ENCODE assay signal across 7 mouse cellular contexts in the genomic region with DNA sequence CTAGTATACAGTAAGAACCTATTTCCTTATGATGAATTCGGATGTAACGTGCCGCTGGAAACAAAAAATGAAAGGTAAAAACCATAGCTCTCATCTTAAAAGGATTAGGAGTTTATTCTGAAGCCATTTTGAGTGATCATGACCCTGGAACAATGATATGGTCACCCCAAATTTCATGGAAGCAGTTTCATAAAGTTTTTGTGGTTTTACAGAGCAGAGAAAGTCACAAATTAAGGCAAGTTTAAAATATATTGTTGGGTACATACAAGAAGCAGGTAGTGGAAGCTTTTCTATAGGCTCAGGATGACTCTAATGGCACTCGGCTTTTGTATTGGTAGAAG. TPM values are rescaled to one million over a fixed set of nuclear protein-coding genes. Genes with fewer than 3 reads are reported as not detected.
A peak's percentile ranks its signal among the peaks of the same experiment; 100 is the strongest.
DNase-seq lines count a peak whose midpoint lies in the region; ATAC-seq lines count a peak whose summit lies in the region.

No protein-coding gene starts in this region.

- no peaks in the 10 kb centered on the region for H3K27me3 ChIP-seq in lung, embryonic 16.5 days (ENCODE audit: control insufficient read depth, insufficient read depth, low read depth, low read length)
- no peaks in the 10 kb centered on the region for H3K27me3 ChIP-seq in forebrain, embryonic 11.5 days (ENCODE audit: control insufficient read depth, insufficient read depth, low read length)
- no peaks in the 10 kb centered on the region for H3K27me3 ChIP-seq in liver, embryonic 11.5 days (replicated peaks; ENCODE audit: control insufficient read depth, insufficient read depth, low read length)
- H3K27me3 ChIP-seq in stomach, embryonic 15.5 days (replicated peaks), result no peaks in the 10 kb centered on the region

- peak overlapping the region; percentile 76 for H3K4me3 ChIP-seq in lung, embryonic 16.5 days (ENCODE audit: low read length)
- peak overlapping the region; percentile 53 for H3K4me3 ChIP-seq in forebrain, embryonic 11.5 days (ENCODE audit: low read depth, low read length)
- peak overlapping the region; percentile 65 for H3K4me3 ChIP-seq in liver, embryonic 11.5 days (ENCODE audit: low read depth, low read length)
- peak overlapping the region; percentile 67 for H3K4me3 ChIP-seq in stomach, embryonic 15.5 days (replicated peaks)

- peak overlapping the region; percentile 72 for H3K4me2 ChIP-seq in lung, embryonic 16.5 days (ENCODE audit: low read depth, low read length)
- peak overlapping the region; percentile 48 for H3K4me2 ChIP-seq in forebrain, embryonic 11.5 days (ENCODE audit: low read depth, low read length, severe bottlenecking)
- H3K4me2 ChIP-seq in liver, embryonic 11.5 days, result peak overlapping the region; percentile 70
- peak overlapping the region; percentile 54 for H3K4me2 ChIP-seq in stomach, embryonic 15.5 days

- DNase-seq in lung, adult 18-20 months, result no peak
- DNase-seq in forebrain, embryonic 11.5 days (ENCODE audit: low spot score), result no peak
- DNase-seq in liver, embryonic 11.5 days (ENCODE audit: low spot score), result no peak
- DNase-seq in adrenal gland, postnatal 4 days (ENCODE audit: low spot score in 2 of 2), result no peak
- no peak for DNase-seq in layer of hippocampus, postnatal 14 days (ENCODE audit: low spot score in 2 of 2)

- peaks cover 7% of the 10 kb centered on the region for H3K4me1 ChIP-seq in lung, embryonic 16.5 days (replicated peaks; ENCODE audit: control insufficient read depth, insufficient read depth, low read length)
- no peaks in the 10 kb centered on the region; the same call in 1 of the 2 replicates for H3K4me1 ChIP-seq in forebrain, embryonic 11.5 days (replicated peaks; ENCODE audit: control insufficient read depth, insufficient read depth, low read length)
- no peaks in the 10 kb centered on the region for H3K4me1 ChIP-seq in liver, embryonic 11.5 days (replicated peaks; ENCODE audit: control insufficient read depth, insufficient read depth, low read length)
- no peaks in the 10 kb centered on the region for H3K4me1 ChIP-seq in stomach, embryonic 15.5 days

- peak overlapping the region; percentile 92 for H3K9ac ChIP-seq in lung, embryonic 16.5 days (ENCODE audit: low read length)
- peak overlapping the region; percentile 84 for H3K9ac ChIP-seq in forebrain, embryonic 11.5 days (ENCODE audit: low read length)
- H3K9ac ChIP-seq in liver, embryonic 11.5 days (ENCODE audit: low read depth, low read length), result peak overlapping the region; percentile 93
- H3K9ac ChIP-seq in stomach, embryonic 15.5 days, result no peak overlapping the region

- no peak for ATAC-seq in lung, embryonic 16.5 days (ENCODE audit: low read depth)
- ATAC-seq in forebrain, embryonic 11.5 days (replicated peaks; ENCODE audit: low FRiP score), result no peak
- ATAC-seq in liver, embryonic 11.5 days (replicated peaks; ENCODE audit: low FRiP score), result no peak
- no peak for ATAC-seq in stomach, embryonic 15.5 days (ENCODE audit: insufficient read depth, low FRiP score, low read depth)

- peak overlapping the region; percentile 99 for H3K27ac ChIP-seq in lung, embryonic 16.5 days (ENCODE audit: low read length)
- peak overlapping the region; percentile 86 for H3K27ac ChIP-seq in forebrain, embryonic 11.5 days (ENCODE audit: low read depth, low read length)
- peak overlapping the region; percentile 93 for H3K27ac ChIP-seq in liver, embryonic 11.5 days (ENCODE audit: low read depth, low read length)
- H3K27ac ChIP-seq in stomach, embryonic 15.5 days, result peak overlapping the region; percentile 97

- 17% methylated on average over 4 of the region's 4 CpGs for WGBS in lung, embryonic 16.5 days
- 30% methylated on average over 4 of the region's 4 CpGs for WGBS in forebrain, embryonic 11.5 days
- WGBS in liver, embryonic 11.5 days, result 19% methylated on average over 4 of the region's 4 CpGs
- 23% methylated on average over 4 of the region's 4 CpGs for WGBS in stomach, embryonic 15.5 days

- peaks cover 11% of the 10 kb centered on the region for H3K36me3 ChIP-seq in lung, embryonic 16.5 days (ENCODE audit: control insufficient read depth, insufficient read depth, low read length)
- H3K36me3 ChIP-seq in forebrain, embryonic 11.5 days (ENCODE audit: control insufficient read depth, insufficient read depth, low read length), result no peaks in the 10 kb centered on the region
- no peaks in the 10 kb centered on the region; the same call in 1 of the 2 replicates for H3K36me3 ChIP-seq in liver, embryonic 11.5 days (ENCODE audit: control insufficient read depth, insufficient read depth, low read length)
- peaks cover 4% of the 10 kb centered on the region; the same call in 1 of the 2 replicates for H3K36me3 ChIP-seq in stomach, embryonic 15.5 days

- no peaks in the 10 kb centered on the region for H3K9me3 ChIP-seq in lung, embryonic 16.5 days (ENCODE audit: control insufficient read depth, low read length)
- H3K9me3 ChIP-seq in forebrain, embryonic 11.5 days (ENCODE audit: control insufficient read depth, low read length), result no peaks in the 10 kb centered on the region
- no peaks in the 10 kb centered on the region for H3K9me3 ChIP-seq in liver, embryonic 11.5 days (ENCODE audit: control insufficient read depth, low read length)
- no peaks in the 10 kb centered on the region for H3K9me3 ChIP-seq in stomach, embryonic 15.5 days

RNA-seq across cellular contexts. Expression of gene Cr1l, which starts 0.3 kb away (rescaled TPM):
- polyA plus RNA-seq in lung, embryonic 16.5 days (2015; fragmentation: Nextera tagmentation; extraction: Ambion mirVana), result 71.5 and 81.4 TPM in 2 replicates
- 40.0 and 40.7 TPM in 2 replicates for polyA plus RNA-seq in forebrain, embryonic 11.5 days (2014; fragmentation: Nextera tagmentation; extraction: Ambion mirVana)
- 72.4 and 81.8 TPM in 2 replicates for polyA plus RNA-seq in liver, embryonic 11.5 days (2014; fragmentation: Nextera tagmentation; extraction: Ambion mirVana)
- 73.4 and 76.9 TPM in 2 replicates for polyA plus RNA-seq in stomach, embryonic 15.5 days (2015; fragmentation: Nextera tagmentation; extraction: Ambion mirVana)
- 10 to 100 TPM; 85.8 to 88.8 TPM for total RNA-seq in adrenal gland, postnatal 4 days (2021)
- total RNA-seq in layer of hippocampus, postnatal 14 days (2021), result 10 to 100 TPM; 31.1 to 36.9 TPM

RNA-seq across cellular contexts. Expression of gene Cd46, which starts 39.6 kb away (rescaled TPM):
- polyA plus RNA-seq in lung, embryonic 16.5 days (2015; fragmentation: Nextera tagmentation; extraction: Ambion mirVana), result 0.87 and 1.5 TPM in 2 replicates
- polyA plus RNA-seq in forebrain, embryonic 11.5 days (2014; fragmentation: Nextera tagmentation; extraction: Ambion mirVana), result 0.64 and 1.5 TPM in 2 replicates
- 0.65 and 0.82 TPM in 2 replicates for polyA plus RNA-seq in liver, embryonic 11.5 days (2014; fragmentation: Nextera tagmentation; extraction: Ambion mirVana)
- 0.81 and 1.1 TPM in 2 replicates for polyA plus RNA-seq in stomach, embryonic 15.5 days (2015; fragmentation: Nextera tagmentation; extraction: Ambion mirVana)
- total RNA-seq in adrenal gland, postnatal 4 days (2021), result 1 to 10 TPM; 3.5 to 3.7 TPM
- 1 to 10 TPM; 2.9 to 4.4 TPM for total RNA-seq in layer of hippocampus, postnatal 14 days (2021)

RNA-seq across cellular contexts. Expression of gene Cr2, which starts 44.9 kb away (rescaled TPM):
- 0.23 and 0.28 TPM in 2 replicates for polyA plus RNA-seq in lung, embryonic 16.5 days (2015; fragmentation: Nextera tagmentation; extraction: Ambion mirVana)
- polyA plus RNA-seq in forebrain, embryonic 11.5 days (2014; fragmentation: Nextera tagmentation; extraction: Ambion mirVana), result 0.56 and 0.67 TPM in 2 replicates
- 0.18 and 0.27 TPM in 2 replicates for polyA plus RNA-seq in liver, embryonic 11.5 days (2014; fragmentation: Nextera tagmentation; extraction: Ambion mirVana)
- polyA plus RNA-seq in stomach, embryonic 15.5 days (2015; fragmentation: Nextera tagmentation; extraction: Ambion mirVana), result 0.13 and 0.34 TPM in 2 replicates
- total RNA-seq in adrenal gland, postnatal 4 days (2021), result under 1 TPM in 1 of 2 experiments, not detected in 1; 0.31 TPM
- total RNA-seq in layer of hippocampus, postnatal 14 days (2021), result under 1 TPM; 0.37 to 0.50 TPM
